Mouse (Mus musculus): Measurements from ENCODE around the gene Snrpd3. TPM values are rescaled to one million over a fixed set of nuclear protein-coding genes. Genes with fewer than 3 reads are reported as not detected.
A peak's percentile ranks its signal among the peaks of the same experiment; 100 is the strongest.

Gene Snrpd3
- total and polyA plus RNA-seq, 2 experiments from 2014 or later = 17.2 to 137 TPM

GRCm38 (mm10) chr10:75560549-75560899, 43.2 kb downstream of the Snrpd3 start:
- Histone ChIP-seq H3K4me3 (ENCODE audit: low read depth, low read length) (peak overlapping the region; percentile 69), H3K9ac (replicated peaks; ENCODE audit: low read length, poor library complexity, severe bottlenecking) (peak overlapping the region; percentile 97), H3K27ac (ENCODE audit: low read depth, low read length) (peak overlapping the region; percentile 99), H3K4me1 (ENCODE audit: insufficient read depth, low read length) (peaks cover 27% of the 10 kb centered on the region), H3K4me2 (ENCODE audit: low read depth, low read length, poor library complexity, severe bottlenecking) (peak overlapping the region; percentile 83), H3K9me3 (ENCODE audit: low read length) (no peaks in the 10 kb centered on the region), H3K36me3 (ENCODE audit: insufficient read depth, low read length) (peaks cover 15% of the 10 kb centered on the region), H3K27me3 (ENCODE audit: insufficient read depth, low read length) (no peaks in the 10 kb centered on the region)
- DNase-seq (ENCODE audit: low spot score) (peak; percentile 27), ATAC-seq (ENCODE audit: low FRiP score) (peak; percentile 20; the same call in 1 of the 2 replicates)
- no peak for TF ChIP-seq CTCF (IDR thresholded peaks at IDR 0.05)
- 11% methylated on average over 6 of the region's 6 CpGs for WGBS

- Histone ChIP-seq H3K4me1 (ENCODE audit: insufficient read depth, low read length) (peaks cover 27% of the 10 kb centered on the region), H3K27me3 (ENCODE audit: insufficient read depth, low read length) (no peaks in the 10 kb centered on the region), H3K9me3 (ENCODE audit: low read length) (no peaks in the 10 kb centered on the region), H3K4me2 (ENCODE audit: low read depth, low read length, poor library complexity, severe bottlenecking) (peak within 1 kb of the TSS; percentile 83), H3K4me3 (ENCODE audit: low read depth, low read length) (peak within 1 kb of the TSS; percentile 69), H3K36me3 (ENCODE audit: insufficient read depth, low read length) (peaks cover 8% of the 10 kb centered on the region), H3K9ac (replicated peaks; ENCODE audit: low read length, poor library complexity, severe bottlenecking) (peak within 1 kb of the TSS; percentile 97), H3K27ac (ENCODE audit: low read depth, low read length) (peak within 1 kb of the TSS; percentile 99)
- ATAC-seq (ENCODE audit: low FRiP score) (no peak), DNase-seq (ENCODE audit: low spot score) (no peak)
- TF ChIP-seq CTCF (IDR thresholded peaks at IDR 0.05) = no peak
- WGBS = 51% methylated on average over 10 of the region's 10 CpGs
These were observed 43.8 kb downstream of the Snrpd3 start, which contains the start of gene Ggt1 for GRCm38 (mm10) chr10:75561071-75561654. Gene Ggt1 (plus strand): TSS chr10:75561604.

- no peak for TF ChIP-seq CTCF (IDR thresholded peaks at IDR 0.05)
- no peak overlapping the region for H3K9ac ChIP-seq (replicated peaks; ENCODE audit: low read length, poor library complexity, severe bottlenecking)
- peaks cover 20% of the 10 kb centered on the region for H3K4me1 ChIP-seq (ENCODE audit: insufficient read depth, low read length)
- H3K4me3 ChIP-seq (ENCODE audit: low read depth, low read length) = no peak overlapping the region
- 90% methylated on average over 8 of the region's 8 CpGs for WGBS
- DNase-seq (ENCODE audit: low spot score) (no peak), ATAC-seq (ENCODE audit: low FRiP score) (no peak)
- no peaks in the 10 kb centered on the region for H3K9me3 ChIP-seq (ENCODE audit: low read length)
- no peaks in the 10 kb centered on the region for H3K27me3 ChIP-seq (ENCODE audit: insufficient read depth, low read length)
- H3K4me2 ChIP-seq (ENCODE audit: low read depth, low read length, poor library complexity, severe bottlenecking) = no peak overlapping the region
- no peak overlapping the region for H3K27ac ChIP-seq (ENCODE audit: low read depth, low read length)
- no peaks in the 10 kb centered on the region for H3K36me3 ChIP-seq (ENCODE audit: insufficient read depth, low read length)
These were observed 45.2 kb downstream of the Snrpd3 start for GRCm38 (mm10) chr10:75562596-75562995.

GRCm38 (mm10) chr10:75564687-75565265, 47.4 kb downstream of the Snrpd3 start:
- ATAC-seq (ENCODE audit: low FRiP score) (no peak), DNase-seq (ENCODE audit: low spot score) (no peak)
- Histone ChIP-seq H3K27ac (ENCODE audit: low read depth, low read length) (no peak overlapping the region), H3K4me3 (ENCODE audit: low read depth, low read length) (no peak overlapping the region), H3K4me2 (ENCODE audit: low read depth, low read length, poor library complexity, severe bottlenecking) (no peak overlapping the region), H3K4me1 (ENCODE audit: insufficient read depth, low read length) (peaks cover 12% of the 10 kb centered on the region), H3K27me3 (ENCODE audit: insufficient read depth, low read length) (no peaks in the 10 kb centered on the region), H3K9ac (replicated peaks; ENCODE audit: low read length, poor library complexity, severe bottlenecking) (no peak overlapping the region), H3K36me3 (ENCODE audit: insufficient read depth, low read length) (no peaks in the 10 kb centered on the region), H3K9me3 (ENCODE audit: low read length) (no peaks in the 10 kb centered on the region)
- no peak for TF ChIP-seq CTCF (IDR thresholded peaks at IDR 0.05)
- WGBS = 89% methylated on average over 12 of the region's 12 CpGs

GRCm38 (mm10) chr10:75565436-75565835, 48.1 kb downstream of the Snrpd3 start:
- no peak overlapping the region for H3K4me2 ChIP-seq (ENCODE audit: low read depth, low read length, poor library complexity, severe bottlenecking)
- no peak overlapping the region for H3K9ac ChIP-seq (replicated peaks; ENCODE audit: low read length, poor library complexity, severe bottlenecking)
- no peaks in the 10 kb centered on the region for H3K9me3 ChIP-seq (ENCODE audit: low read length)
- DNase-seq (ENCODE audit: low spot score) (no peak), ATAC-seq (ENCODE audit: low FRiP score) (no peak)
- H3K27me3 ChIP-seq (ENCODE audit: insufficient read depth, low read length) = no peaks in the 10 kb centered on the region
- 72% methylated on average over 6 of the region's 6 CpGs for WGBS
- H3K36me3 ChIP-seq (ENCODE audit: insufficient read depth, low read length) = no peaks in the 10 kb centered on the region
- no peak overlapping the region for H3K27ac ChIP-seq (ENCODE audit: low read depth, low read length)
- peaks cover 11% of the 10 kb centered on the region for H3K4me1 ChIP-seq (ENCODE audit: insufficient read depth, low read length)
- no peak overlapping the region for H3K4me3 ChIP-seq (ENCODE audit: low read depth, low read length)
- TF ChIP-seq CTCF (IDR thresholded peaks at IDR 0.05) = no peak

GRCm38 (mm10) chr10:75565906-75566305, 48.6 kb downstream of the Snrpd3 start:
- no peak overlapping the region for H3K27ac ChIP-seq (ENCODE audit: low read depth, low read length)
- DNase-seq (ENCODE audit: low spot score) (no peak), ATAC-seq (ENCODE audit: low FRiP score) (no peak)
- TF ChIP-seq CTCF (IDR thresholded peaks at IDR 0.05) = no peak
- H3K27me3 ChIP-seq (ENCODE audit: insufficient read depth, low read length) = no peaks in the 10 kb centered on the region
- H3K9me3 ChIP-seq (ENCODE audit: low read length) = no peaks in the 10 kb centered on the region
- no peak overlapping the region for H3K9ac ChIP-seq (replicated peaks; ENCODE audit: low read length, poor library complexity, severe bottlenecking)
- 83% methylated on average over 7 of the region's 7 CpGs for WGBS
- H3K4me1 ChIP-seq (ENCODE audit: insufficient read depth, low read length) = peaks cover 6% of the 10 kb centered on the region
- H3K36me3 ChIP-seq (ENCODE audit: insufficient read depth, low read length) = no peaks in the 10 kb centered on the region
- H3K4me3 ChIP-seq (ENCODE audit: low read depth, low read length) = no peak overlapping the region
- no peak overlapping the region for H3K4me2 ChIP-seq (ENCODE audit: low read depth, low read length, poor library complexity, severe bottlenecking)

All from midbrain, postnatal 0 days (tissue).